Comparison of ENCODE assay signal across 8 mouse cellular contexts in genomic region chr9:35569571-35570534, GRCm38 (mm10). TPM values are rescaled to one million over a fixed set of nuclear protein-coding genes. Genes with fewer than 3 reads are reported as not detected.
DNase-seq lines count a peak whose midpoint lies in the region; ATAC-seq and TF ChIP-seq lines count a peak whose summit lies in the region.

Pate2 (plus strand) TSS chr9:35570284.
Hyls1 (minus strand) TSS chr9:35570398.

- CTCF ChIA-PET in Patski (lab: Charles Lee) = interaction anchor here (1.6 kb wide), 1 partner anchor 288 kb away, joined by 5 read pairs; no protein-coding TSS in a partner anchor

- no peaks in the 10 kb centered on the region for H3K9me3 ChIP-seq in hindbrain, embryonic 13.5 days

- H3K9ac ChIP-seq in hindbrain, embryonic 13.5 days = peak within 1 kb of the TSS; percentile 87

- peak; percentile 79 for DNase-seq in Patski (ENCODE audit: low read depth, low spot score)
- peak; percentile 94 to 95 for DNase-seq in cerebellum, postnatal 14 days
- peak; percentile 89 to 91 for DNase-seq in frontal cortex, postnatal 14 days (ENCODE audit: low spot score in 2 of 2)
- DNase-seq in layer of hippocampus, postnatal 25 days (ENCODE audit: extremely low spot score in 1 of 2, low spot score in 1 of 2) = peak; percentile 75 to 80
- DNase-seq in lung, postnatal 25 days (ENCODE audit: low spot score) = peak; percentile 96
- DNase-seq in retina, embryonic 14.5 days (ENCODE audit: low spot score) = peak; percentile 98
- DNase-seq in thymus, postnatal 4 days = peak; percentile 95

- TF ChIP-seq CTCF in Patski (IDR thresholded peaks at IDR 0.05) = no peak

- under 1% methylated on average over 86 of the region's 86 CpGs for WGBS in hindbrain, embryonic 13.5 days

- H3K27ac ChIP-seq in hindbrain, embryonic 13.5 days = peak within 1 kb of the TSS; percentile 94

- H3K36me3 ChIP-seq in hindbrain, embryonic 13.5 days = peaks cover 21% of the 10 kb centered on the region

- H3K4me3 ChIP-seq in hindbrain, embryonic 13.5 days = peak within 1 kb of the TSS; percentile 77

- H3K27me3 ChIP-seq in Patski = no peaks in the 10 kb centered on the region
- peaks cover 18% of the 10 kb centered on the region for H3K27me3 ChIP-seq in hindbrain, embryonic 13.5 days

- H3K4me1 ChIP-seq in hindbrain, embryonic 13.5 days (replicated peaks) = peaks cover 21% of the 10 kb centered on the region

- POLR2A ChIA-PET in Patski (lab: Charles Lee) = no interaction called here

- in situ Hi-C loops in Patski (cut with MboI; ENCODE audit: low pct_unique_long_range_greater_than_20kb) = no loop called here

- H3K4me2 ChIP-seq in hindbrain, embryonic 13.5 days = peak within 1 kb of the TSS; percentile 75

- peak; percentile 99 for ATAC-seq in Patski
- ATAC-seq in hindbrain, embryonic 13.5 days (ENCODE audit: low FRiP score) = peak; percentile 99

RNA-seq across cellular contexts. Expression of gene Pate2, which starts in this region (rescaled TPM):
- polyA plus RNA-seq in Patski (2021) = 0.28 TPM
- polyA plus RNA-seq in hindbrain, embryonic 13.5 days (2015; fragmentation: Nextera tagmentation; extraction: Ambion mirVana) = 1.5 and 2.2 TPM in 2 replicates
- 1 to 10 TPM in 1 of 2 experiments, under 1 TPM in 1; 0.62 to 1.5 TPM for total RNA-seq in layer of hippocampus, postnatal 25 days (2021)

RNA-seq across cellular contexts. Expression of gene Hyls1, which starts in this region (rescaled TPM):
- 11.0 TPM for polyA plus RNA-seq in Patski (2021)
- 19.7 and 21.3 TPM in 2 replicates for polyA plus RNA-seq in hindbrain, embryonic 13.5 days (2015; fragmentation: Nextera tagmentation; extraction: Ambion mirVana)
- 10 to 100 TPM; 12.9 to 13.1 TPM for total RNA-seq in layer of hippocampus, postnatal 25 days (2021)

Comparison
In these comparisons a context has a peak if more than half of its experiments do, and no peak if none do; other contexts are left out.
1. Peak in every context shown above with its lines: DNase-seq, ATAC-seq, H3K4me3 ChIP-seq and H3K27ac ChIP-seq.